Mouse (Mus musculus): Measurements from ENCODE around the gene Csrnp1. TPM values are rescaled to one million over a fixed set of nuclear protein-coding genes. Genes with fewer than 3 reads are reported as not detected.

Gene Csrnp1
- 52.1 TPM for polyA plus RNA-seq (2017; shearing (Covaris generic))

GRCm38 (mm10) chr9:119984536-119985011, at the start of gene Csrnp1:
Gene Csrnp1 (minus strand): TSS chr9:119984658.

GRCm38 (mm10) chr9:120023086-120023811, 38.8 kb upstream of the Csrnp1 start, which contains the start of gene Xirp1:
Gene Xirp1 (minus strand): TSS chr9:120023598.

GRCm38 (mm10) chr9:119937005-119937773, 47.3 kb downstream of the Csrnp1 start, which contains the start of the genes Gorasp1 and Ttc21a:
Gene Gorasp1 (minus strand): TSS chr9:119937565.
Gene Ttc21a (plus strand): TSS chr9:119937606.

Other genes with a start within 250 kb of the Csrnp1 start
- gene Scn11a, start 159.2 kb downstream of the Csrnp1 start, polyA plus RNA-seq (2017; shearing (Covaris generic)), result 0.91 TPM
- 72.9 TPM for gene Wdr48, start 89.8 kb downstream of the Csrnp1 start, polyA plus RNA-seq (2017; shearing (Covaris generic))
- 15.6 TPM for gene Gorasp1, start 47.1 kb downstream of the Csrnp1 start, polyA plus RNA-seq (2017; shearing (Covaris generic))
- gene Ttc21a, start 47.1 kb downstream of the Csrnp1 start, polyA plus RNA-seq (2017; shearing (Covaris generic)), result not detected
- not detected for gene Xirp1, start 38.9 kb upstream of the Csrnp1 start, polyA plus RNA-seq (2017; shearing (Covaris generic))
- 0.22 TPM for gene Cx3cr1, start 85.2 kb upstream of the Csrnp1 start, polyA plus RNA-seq (2017; shearing (Covaris generic))
- 96.2 TPM for gene Ccr8, start 107.5 kb upstream of the Csrnp1 start, polyA plus RNA-seq (2017; shearing (Covaris generic))
- gene Slc25a38, start 125.7 kb upstream of the Csrnp1 start, polyA plus RNA-seq (2017; shearing (Covaris generic)), result 51.0 TPM
- 2,401 TPM for gene Rpsa, start 143.0 kb upstream of the Csrnp1 start, polyA plus RNA-seq (2017; shearing (Covaris generic))
- not detected for gene Mobp, start 165.0 kb upstream of the Csrnp1 start, polyA plus RNA-seq (2017; shearing (Covaris generic))

Measured in CD4-positive, CD25-positive, alpha-beta regulatory T cell, adult 9 weeks (primary cell).